Mouse (Mus musculus) brown adipose tissue, adult 24 weeks (tissue): Measurements from ENCODE around the gene Palb2. TPM values are rescaled to one million over a fixed set of nuclear protein-coding genes. Genes with fewer than 3 reads are reported as not detected.

Experiments used
- H3K27ac ChIP-seq: fragments of 200-500 bp; replicated peaks from 2 replicates; pipeline ENCODE4 v1.5.1; 2012; ENCODE audit warnings: low read depth, mild to moderate bottlenecking, low read length
- H3K4me1 ChIP-seq: fragments of 200-500 bp; 2 replicates; pipeline ENCODE4 v1.6.1; 2012; ENCODE audit warnings: low read length, mixed read lengths; ENCODE audit not compliant: control insufficient read depth, insufficient read depth, insufficient read length
- H3K4me3 ChIP-seq: fragments of 200-500 bp; 2 replicates; pipeline ENCODE4 v1.5.1; 2012; ENCODE audit warnings: low read depth, mild to moderate bottlenecking, low read length, moderate library complexity; ENCODE audit not compliant: insufficient read depth
- polyA plus RNA-seq: library from polyadenylated mRNA; stranded (reverse); fragments of >200 nt; gene quantifications from 2 replicates; pipeline ENCODE4 v1.2.4, GENCODE M21; 2012; ENCODE audit not compliant: missing spikeins, insufficient read depth, insufficient read length

Gene Palb2
- 0.52 TPM in 1 of 2 replicates, not detected in the other for polyA plus RNA-seq

- no peaks in the 10 kb centered on the region for H3K4me1 ChIP-seq
- H3K4me3 ChIP-seq = peak within 1 kb of the TSS; percentile 84
Measured at GRCm38 (mm10) chr7:122132497-122133337, at the start of gene Palb2, which contains the start of gene Dctn5. Gene Palb2, minus strand, starts transcription at chr7:122132985. Gene Dctn5, plus strand, starts transcription at chr7:122133041.

GRCm38 (mm10) chr7:122180720-122181119, 47.9 kb upstream of the Palb2 start:
- H3K4me1 ChIP-seq = no peaks in the 10 kb centered on the region
- H3K4me3 ChIP-seq = no peak overlapping the region
- H3K27ac ChIP-seq = no peak overlapping the region

More at GRCm38 (mm10) chr7:122132497-122133337, at the start of gene Palb2, which contains the start of gene Dctn5:
- H3K27ac ChIP-seq = peak within 1 kb of the TSS; percentile 85

GRCm38 (mm10) chr7:122171613-122172012, 38.8 kb upstream of the Palb2 start:
- no peaks in the 10 kb centered on the region for H3K4me1 ChIP-seq
- no peak overlapping the region for H3K27ac ChIP-seq
- H3K4me3 ChIP-seq = no peak overlapping the region

- Histone ChIP-seq H3K27ac (no peak overlapping the region), H3K4me1 (no peaks in the 10 kb centered on the region), H3K4me3 (no peak overlapping the region)
Measured at GRCm38 (mm10) chr7:122170705-122171104, 37.9 kb upstream of the Palb2 start.

GRCm38 (mm10) chr7:122167203-122167602, 34.4 kb upstream of the Palb2 start:
- H3K4me3 ChIP-seq = no peak overlapping the region
- H3K4me1 ChIP-seq = no peaks in the 10 kb centered on the region
- H3K27ac ChIP-seq = no peak overlapping the region

- no peaks in the 10 kb centered on the region for H3K4me1 ChIP-seq
- no peak overlapping the region for H3K27ac ChIP-seq
- H3K4me3 ChIP-seq = no peak overlapping the region
Measured at GRCm38 (mm10) chr7:122163766-122164165, 31.0 kb upstream of the Palb2 start.

- no peak overlapping the region for H3K27ac ChIP-seq
- peak overlapping the region; percentile 81 for H3K4me3 ChIP-seq
- no peaks in the 10 kb centered on the region for H3K4me1 ChIP-seq
Measured at GRCm38 (mm10) chr7:122160037-122160436, 27.3 kb upstream of the Palb2 start.

- no peak within 1 kb of the TSS for H3K27ac ChIP-seq
- peak within 1 kb of the TSS; percentile 81 for H3K4me3 ChIP-seq
- H3K4me1 ChIP-seq = no peaks in the 10 kb centered on the region
Measured at GRCm38 (mm10) chr7:122158915-122159902, 26.4 kb upstream of the Palb2 start, which contains the start of gene Plk1. Gene Plk1, plus strand, starts transcription at chr7:122159439.

- Histone ChIP-seq H3K4me3 (peak overlapping the region; percentile 81), H3K4me1 (no peaks in the 10 kb centered on the region), H3K27ac (no peak overlapping the region)
Measured at GRCm38 (mm10) chr7:122158488-122158887, 25.7 kb upstream of the Palb2 start.

GRCm38 (mm10) chr7:122152473-122152872, 19.7 kb upstream of the Palb2 start:
- Histone ChIP-seq H3K27ac (no peak overlapping the region), H3K4me3 (no peak overlapping the region), H3K4me1 (no peaks in the 10 kb centered on the region)

- Histone ChIP-seq H3K4me1 (no peaks in the 10 kb centered on the region), H3K27ac (no peak overlapping the region), H3K4me3 (no peak overlapping the region)
Measured at GRCm38 (mm10) chr7:122140991-122141390, 8.2 kb upstream of the Palb2 start.

GRCm38 (mm10) chr7:122138190-122138589, 5.4 kb upstream of the Palb2 start:
- Histone ChIP-seq H3K27ac (no peak overlapping the region), H3K4me1 (no peaks in the 10 kb centered on the region), H3K4me3 (no peak overlapping the region)

GRCm38 (mm10) chr7:122137071-122137470, 4.3 kb upstream of the Palb2 start:
- Histone ChIP-seq H3K4me3 (no peak overlapping the region), H3K4me1 (no peaks in the 10 kb centered on the region), H3K27ac (no peak overlapping the region)

GRCm38 (mm10) chr7:122135070-122135469, 2.3 kb upstream of the Palb2 start:
- Histone ChIP-seq H3K4me1 (no peaks in the 10 kb centered on the region), H3K27ac (no peak overlapping the region), H3K4me3 (no peak overlapping the region)

GRCm38 (mm10) chr7:122133338-122133625, 497 bp upstream of the Palb2 start:
- H3K4me1 ChIP-seq = no peaks in the 10 kb centered on the region

More at GRCm38 (mm10) chr7:122133338-122133625, 497 bp upstream of the Palb2 start:
- H3K4me3 ChIP-seq = peak overlapping the region; percentile 84
- H3K27ac ChIP-seq = peak overlapping the region; percentile 85
